Mouse (Mus musculus): ENCODE results near the gene Ptger3. TPM values are rescaled to one million over a fixed set of nuclear protein-coding genes. Genes with fewer than 3 reads are reported as not detected.

Gene Ptger3
- total and polyA plus RNA-seq, 3 experiments = 0.02 to 0.22 TPM; not detected in 1

- Histone ChIP-seq H3K36me3 (replicated peaks) (no peaks in the 10 kb centered on the region), H3K4me3 (ENCODE audit: low read depth, low read length) (no peak overlapping the region)
- no peak for ATAC-seq (ENCODE audit: extremely low read depth, insufficient number of reproducible peaks, low FRiP score, poor library complexity, severe bottlenecking)
These were observed 13.6 kb downstream of the Ptger3 start for GRCm38 (mm10) chr3:157580299-157580698.

GRCm38 (mm10) chr3:157581755-157582154 is 15.1 kb downstream of the Ptger3 start:
- Histone ChIP-seq H3K36me3 (replicated peaks) (no peaks in the 10 kb centered on the region), H3K4me1 (ENCODE audit: insufficient read depth, low read depth, low read length) (no peaks in the 10 kb centered on the region), H3K4me3 (ENCODE audit: low read depth, low read length) (no peak overlapping the region), H3K9me3 (replicated peaks) (no peaks in the 10 kb centered on the region), H3K27me3 (ENCODE audit: insufficient read depth, low read length) (no peaks in the 10 kb centered on the region)
- TF ChIP-seq GATA1 (IDR thresholded peaks at IDR 0.05; ENCODE audit: borderline replicate concordance, low read length) = no peak
- TF ChIP-seq CTCF (IDR thresholded peaks at IDR 0.05; ENCODE audit: low read depth, low read length) = no peak
- no peak for TF ChIP-seq GATA2 (IDR thresholded peaks at IDR 0.05; ENCODE audit: borderline replicate concordance, low read depth, low read length)
- TF ChIP-seq TAL1 (conservative IDR thresholded peaks at IDR 0.05; ENCODE audit: low read depth, low read length) = no peak
- TF ChIP-seq POLR2AphosphoS5 (IDR thresholded peaks at IDR 0.05; ENCODE audit: insufficient replicate concordance, low read depth, low read length) = no peak
- DNase-seq (ENCODE audit: low spot score) = no peak
- no peak for ATAC-seq (ENCODE audit: extremely low read depth, insufficient number of reproducible peaks, low FRiP score, poor library complexity, severe bottlenecking)

More at GRCm38 (mm10) chr3:157580299-157580698, 13.6 kb downstream of the Ptger3 start:
- no peaks in the 10 kb centered on the region for H3K9me3 ChIP-seq (replicated peaks)
- H3K27me3 ChIP-seq (ENCODE audit: insufficient read depth, low read length) = no peaks in the 10 kb centered on the region
- peaks cover 6% of the 10 kb centered on the region; the same call in 1 of the 2 replicates for H3K4me1 ChIP-seq (ENCODE audit: insufficient read depth, low read depth, low read length)
- DNase-seq (ENCODE audit: low spot score) = no peak
- TF ChIP-seq TAL1 (conservative IDR thresholded peaks at IDR 0.05; ENCODE audit: low read depth, low read length) (no peak), GATA2 (IDR thresholded peaks at IDR 0.05; ENCODE audit: borderline replicate concordance, low read depth, low read length) (no peak), POLR2AphosphoS5 (IDR thresholded peaks at IDR 0.05; ENCODE audit: insufficient replicate concordance, low read depth, low read length) (no peak), CTCF (IDR thresholded peaks at IDR 0.05; ENCODE audit: low read depth, low read length) (no peak), GATA1 (IDR thresholded peaks at IDR 0.05; ENCODE audit: borderline replicate concordance, low read length) (no peak)

DNA sequence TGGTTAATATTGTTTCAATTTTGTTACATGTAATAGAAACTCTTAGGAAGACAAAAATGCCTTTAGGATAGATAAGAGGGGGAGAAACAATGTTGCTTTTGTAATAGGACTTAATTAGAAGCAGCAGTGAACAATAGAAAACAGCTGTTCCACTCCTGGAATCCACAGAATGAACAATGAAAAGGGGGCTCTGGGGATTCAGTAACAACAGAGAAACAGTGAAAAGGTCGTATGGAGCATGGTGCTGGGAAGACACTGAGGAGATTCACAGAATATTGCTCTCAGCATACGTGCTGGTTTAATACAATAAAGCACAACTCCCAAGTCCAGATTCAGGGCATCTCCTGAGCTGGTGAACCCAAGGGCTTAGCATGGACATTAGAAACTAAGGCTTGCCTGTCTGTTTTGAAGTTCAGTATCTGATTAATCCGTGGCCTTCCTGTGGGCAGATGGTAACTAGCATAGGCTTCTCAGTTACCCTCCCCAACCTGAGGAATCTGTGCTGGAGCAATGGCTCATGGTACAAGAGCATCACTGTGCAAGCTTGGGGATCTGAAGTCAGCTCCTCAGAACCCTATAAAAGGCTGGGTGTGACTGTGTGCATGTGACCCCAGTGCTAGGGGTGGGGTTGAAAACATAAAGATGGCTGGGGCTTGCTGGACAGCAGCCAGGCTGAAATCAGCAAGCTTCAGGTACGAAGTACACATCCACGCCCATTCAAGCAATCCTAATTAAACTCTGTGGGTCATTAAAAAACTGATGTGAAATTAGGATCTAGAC is 16.1 kb downstream of the Ptger3 start:
- Histone ChIP-seq H3K9me3 (replicated peaks) (no peaks in the 10 kb centered on the region), H3K36me3 (replicated peaks) (no peaks in the 10 kb centered on the region), H3K4me1 (ENCODE audit: insufficient read depth, low read depth, low read length) (no peaks in the 10 kb centered on the region), H3K4me3 (ENCODE audit: low read depth, low read length) (no peak overlapping the region), H3K27me3 (ENCODE audit: insufficient read depth, low read length) (no peaks in the 10 kb centered on the region)
- TF ChIP-seq GATA1 (IDR thresholded peaks at IDR 0.05; ENCODE audit: borderline replicate concordance, low read length) = no peak
- no peak for TF ChIP-seq CTCF (IDR thresholded peaks at IDR 0.05; ENCODE audit: low read depth, low read length)
- TF ChIP-seq GATA2 (IDR thresholded peaks at IDR 0.05; ENCODE audit: borderline replicate concordance, low read depth, low read length) = no peak
- no peak for TF ChIP-seq POLR2AphosphoS5 (IDR thresholded peaks at IDR 0.05; ENCODE audit: insufficient replicate concordance, low read depth, low read length)
- TF ChIP-seq TAL1 (conservative IDR thresholded peaks at IDR 0.05; ENCODE audit: low read depth, low read length) = no peak
- DNase-seq (ENCODE audit: low spot score) (no peak), ATAC-seq (ENCODE audit: extremely low read depth, insufficient number of reproducible peaks, low FRiP score, poor library complexity, severe bottlenecking) (no peak)

DNA sequence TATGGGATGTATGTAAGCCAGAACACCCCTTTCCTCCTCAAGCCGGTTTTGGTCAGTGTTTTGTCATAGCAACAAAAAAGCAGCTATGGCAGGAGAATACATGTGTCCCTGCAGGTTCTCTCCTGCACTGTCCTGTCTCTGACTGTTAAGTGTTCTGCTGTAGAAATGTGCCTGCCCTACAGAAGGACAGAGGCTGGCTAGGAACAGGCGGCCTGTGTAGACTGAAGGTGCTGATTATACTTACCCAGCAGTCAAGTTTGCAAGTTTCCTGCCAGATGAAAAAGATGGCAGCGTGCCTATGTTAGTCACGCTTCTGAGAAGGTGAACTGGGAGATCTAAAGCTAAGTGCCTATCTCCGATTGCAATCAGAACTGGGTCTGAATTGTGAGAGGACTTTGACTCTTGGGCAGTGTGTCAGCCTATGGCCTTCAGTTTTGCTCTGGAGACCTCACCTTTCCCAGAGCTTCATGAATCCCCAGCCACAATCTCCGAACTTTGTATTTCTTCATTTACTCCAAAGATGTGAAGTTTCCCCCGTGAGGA is 31.2 kb downstream of the Ptger3 start:
- Histone ChIP-seq H3K9me3 (replicated peaks) (no peaks in the 10 kb centered on the region), H3K4me3 (ENCODE audit: low read depth, low read length) (no peak overlapping the region), H3K4me1 (ENCODE audit: insufficient read depth, low read depth, low read length) (no peaks in the 10 kb centered on the region), H3K36me3 (replicated peaks) (no peaks in the 10 kb centered on the region), H3K27me3 (ENCODE audit: insufficient read depth, low read length) (peaks cover 3% of the 10 kb centered on the region; the same call in 1 of the 2 replicates)
- TF ChIP-seq GATA2 (IDR thresholded peaks at IDR 0.05; ENCODE audit: borderline replicate concordance, low read depth, low read length) (no peak), GATA1 (IDR thresholded peaks at IDR 0.05; ENCODE audit: borderline replicate concordance, low read length) (no peak), TAL1 (conservative IDR thresholded peaks at IDR 0.05; ENCODE audit: low read depth, low read length) (no peak), POLR2AphosphoS5 (IDR thresholded peaks at IDR 0.05; ENCODE audit: insufficient replicate concordance, low read depth, low read length) (no peak), CTCF (IDR thresholded peaks at IDR 0.05; ENCODE audit: low read depth, low read length) (no peak)
- ATAC-seq (ENCODE audit: extremely low read depth, insufficient number of reproducible peaks, low FRiP score, poor library complexity, severe bottlenecking) (no peak), DNase-seq (ENCODE audit: low spot score) (no peak)

- ATAC-seq (ENCODE audit: extremely low read depth, insufficient number of reproducible peaks, low FRiP score, poor library complexity, severe bottlenecking) = no peak
- H3K4me1 ChIP-seq (ENCODE audit: insufficient read depth, low read depth, low read length) = no peaks in the 10 kb centered on the region
- no peak for DNase-seq (ENCODE audit: low spot score)
- H3K36me3 ChIP-seq (replicated peaks) = no peaks in the 10 kb centered on the region
- no peak overlapping the region for H3K4me3 ChIP-seq (ENCODE audit: low read depth, low read length)
- H3K27me3 ChIP-seq (ENCODE audit: insufficient read depth, low read length) = no peaks in the 10 kb centered on the region
- no peaks in the 10 kb centered on the region for H3K9me3 ChIP-seq (replicated peaks)
- no peak for TF ChIP-seq POLR2AphosphoS5 (IDR thresholded peaks at IDR 0.05; ENCODE audit: insufficient replicate concordance, low read depth, low read length)
- TF ChIP-seq TAL1 (conservative IDR thresholded peaks at IDR 0.05; ENCODE audit: low read depth, low read length) = no peak
- TF ChIP-seq CTCF (IDR thresholded peaks at IDR 0.05; ENCODE audit: low read depth, low read length) = no peak
These were observed 38.2 kb downstream of the Ptger3 start for GRCm38 (mm10) chr3:157604684-157605410.

DNA sequence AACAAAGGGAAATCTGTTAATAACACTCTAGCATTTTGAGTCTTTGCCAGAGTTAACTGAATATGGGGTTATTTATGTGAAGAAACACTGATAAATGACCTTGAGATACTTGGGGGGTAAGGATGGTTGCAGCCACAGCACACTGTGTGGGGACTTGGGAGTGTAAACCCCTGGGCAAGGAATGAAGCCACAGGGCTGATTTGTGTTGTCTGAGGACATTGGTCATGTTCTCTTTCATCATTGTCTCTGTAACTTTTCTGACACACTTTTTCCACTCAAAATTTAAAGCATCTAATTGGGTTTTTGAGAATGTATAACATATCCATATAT is 38.7 kb downstream of the Ptger3 start:
- Histone ChIP-seq H3K9me3 (replicated peaks) (no peaks in the 10 kb centered on the region), H3K36me3 (replicated peaks) (no peaks in the 10 kb centered on the region), H3K4me3 (ENCODE audit: low read depth, low read length) (no peak overlapping the region), H3K27me3 (ENCODE audit: insufficient read depth, low read length) (no peaks in the 10 kb centered on the region), H3K4me1 (ENCODE audit: insufficient read depth, low read depth, low read length) (no peaks in the 10 kb centered on the region)
- no peak for DNase-seq (ENCODE audit: low spot score)
- no peak for ATAC-seq (ENCODE audit: extremely low read depth, insufficient number of reproducible peaks, low FRiP score, poor library complexity, severe bottlenecking)
- TF ChIP-seq GATA1 (IDR thresholded peaks at IDR 0.05; ENCODE audit: borderline replicate concordance, low read length) = no peak
